Mouse (Mus musculus) stomach, embryonic 14.5 days (tissue): ENCODE data around the gene Lrrc10b. TPM values are rescaled to one million over a fixed set of nuclear protein-coding genes. Genes with fewer than 3 reads are reported as not detected.

ENCODE experiments used
- ATAC-seq: fragments of 200-750 bp; cut with Nextera tagmentation; 2 replicates; pipeline ENCODE4 v1.8.0; 2017; ENCODE audit warnings: low read depth, moderate TSS enrichment; ENCODE audit not compliant: insufficient number of reproducible peaks, insufficient read depth, low FRiP score
- H3K27ac ChIP-seq: fragments of 300-500 bp; sonication (generic); 2 replicates; pipeline ENCODE4 v1.5.1; 2014; ENCODE audit warnings: mild to moderate bottlenecking, low read length, moderate library complexity, mixed read lengths
- H3K27me3 ChIP-seq: fragments of 300-500 bp; sonication (generic); 2 replicates; pipeline ENCODE4 v1.6.1; 2014; ENCODE audit warnings: low read length, control low read depth, mixed read lengths; ENCODE audit not compliant: control insufficient read depth, insufficient read depth
- H3K36me3 ChIP-seq: fragments of 300-500 bp; sonication (generic); 2 replicates; pipeline ENCODE4 v1.6.1; 2014; ENCODE audit warnings: mild to moderate bottlenecking, control low read depth, low read length, moderate library complexity, mixed read lengths; ENCODE audit not compliant: control insufficient read depth, insufficient read depth
- H3K4me1 ChIP-seq: fragments of 300-500 bp; sonication (generic); 2 replicates; pipeline ENCODE4 v1.6.1; 2014; ENCODE audit warnings: low read length, control low read depth, mixed read lengths; ENCODE audit not compliant: control insufficient read depth, insufficient read depth
- H3K4me2 ChIP-seq: fragments of 300-500 bp; sonication (generic); replicated peaks from 2 replicates; pipeline ENCODE4 v1.6.1; 2014; ENCODE audit warnings: low read depth, low read length, control low read depth
- H3K4me3 ChIP-seq: fragments of 300-500 bp; sonication (generic); 2 replicates; pipeline ENCODE4 v1.5.1; 2014; ENCODE audit warnings: low read depth, low read length, control low read depth
- H3K9ac ChIP-seq: fragments of 300-500 bp; sonication (generic); replicated peaks from 2 replicates; pipeline ENCODE4 v1.6.1; 2014; ENCODE audit warnings: low read depth, mild to moderate bottlenecking, control low read depth, low read length, moderate library complexity, mixed read lengths
- H3K9me3 ChIP-seq: fragments of 300-500 bp; sonication (generic); 2 replicates; pipeline ENCODE4 v1.6.1; 2016; ENCODE audit warnings: low read depth, low read length, control low read depth; ENCODE audit not compliant: control insufficient read depth
- WGBS: fragments of 180-500 bp; shearing (Covaris S2); extraction: QIAGEN DNeasy Blood & Tissue Kit; methylation state at CpG from one replicate; pipeline ENCODE4 v1.1.7; 2014; 5-methylcytosine and 5-hydroxymethylcytosine counted together
- polyA plus RNA-seq: library from polyadenylated mRNA; unstranded; fragments of >200 nt; fragmentation: Nextera tagmentation; extraction: Ambion mirVana; gene quantifications from 2 replicates; pipeline ENCODE4 v1.2.1, GENCODE M21; 2014

Lrrc10b gene
- polyA plus RNA-seq, 1 experiment from 2014 or later: 0.42 TPM

DNA sequence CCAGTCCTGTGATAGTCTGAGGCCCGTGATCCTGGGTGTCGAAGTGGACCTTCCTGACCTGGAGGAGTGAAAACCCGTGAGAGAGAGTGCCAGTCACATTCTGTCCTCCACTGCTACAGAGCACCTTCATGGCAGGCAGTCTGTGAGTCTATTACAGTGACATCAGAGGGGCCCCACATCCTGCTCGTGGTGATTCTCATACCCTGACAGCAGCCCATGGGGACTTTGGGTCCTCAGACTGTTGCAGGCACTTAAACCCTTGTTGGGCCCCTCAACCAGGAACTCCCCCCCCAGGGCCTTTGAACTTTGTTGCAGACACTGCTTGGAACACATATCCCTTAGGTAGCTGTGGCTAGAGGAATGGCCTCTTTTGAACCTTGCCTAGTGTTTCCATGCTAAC is 22.3 kb upstream of the Lrrc10b start:
- WGBS: 52% methylated on average over 4 of the region's 4 CpGs
- H3K4me1 ChIP-seq: no peaks in the 10 kb centered on the region
- no peak for ATAC-seq

DNA sequence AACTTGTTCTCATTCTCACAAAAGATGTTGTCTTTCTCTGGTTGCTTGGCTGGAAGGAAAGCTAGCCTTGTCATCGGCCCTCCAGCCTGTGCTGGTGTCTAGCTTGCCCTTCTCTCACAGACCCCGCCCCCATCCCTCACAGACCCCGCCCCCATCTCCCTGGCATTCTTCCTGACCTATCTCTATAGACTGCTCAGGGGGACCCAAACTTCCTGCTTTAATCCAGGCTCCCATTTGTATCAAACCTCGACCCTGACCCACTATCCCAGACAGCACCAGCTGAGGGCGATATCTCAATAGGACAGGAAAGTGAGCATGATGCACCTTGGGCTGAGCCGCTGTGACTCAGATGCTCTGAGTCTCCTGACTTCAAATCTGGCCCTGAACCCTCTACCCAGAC is 16.5 kb upstream of the Lrrc10b start:
- 24% methylated on average over 6 of the region's 6 CpGs for WGBS
- H3K4me1 ChIP-seq: no peaks in the 10 kb centered on the region; the same call in 1 of the 2 replicates
- H3K4me3 ChIP-seq: no peak overlapping the region
- ATAC-seq: no peak
- no peak overlapping the region for H3K4me2 ChIP-seq
- H3K27ac ChIP-seq: no peak overlapping the region
- no peak overlapping the region for H3K9ac ChIP-seq
- no peaks in the 10 kb centered on the region for H3K27me3 ChIP-seq
- no peaks in the 10 kb centered on the region for H3K9me3 ChIP-seq
- no peaks in the 10 kb centered on the region for H3K36me3 ChIP-seq

More for the DNA sequence above, 22.3 kb upstream of the Lrrc10b start:
- Histone ChIP-seq H3K9me3 (no peaks in the 10 kb centered on the region), H3K27me3 (no peaks in the 10 kb centered on the region), H3K4me3 (no peak overlapping the region), H3K4me2 (no peak overlapping the region), H3K9ac (no peak overlapping the region), H3K27ac (no peak overlapping the region), H3K36me3 (no peaks in the 10 kb centered on the region)

DNA sequence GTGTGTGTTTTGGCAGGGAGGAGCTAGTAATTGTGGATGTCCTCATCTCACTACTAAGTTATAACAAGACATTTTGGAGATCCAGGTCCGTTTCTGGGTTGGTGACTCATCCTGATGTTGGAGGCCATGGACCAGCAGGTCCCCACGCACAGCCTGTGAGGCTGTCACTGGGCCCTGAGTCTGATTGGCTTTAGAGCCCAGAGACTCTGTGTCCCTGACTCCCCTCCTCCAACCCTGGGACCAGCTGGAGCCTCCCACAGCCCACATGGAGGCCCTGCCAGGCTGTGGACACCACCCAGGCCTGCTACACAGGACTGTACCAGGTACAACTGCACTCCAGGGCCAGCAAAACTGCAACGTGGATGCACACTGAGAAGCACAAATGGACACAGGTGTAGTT is 15.7 kb upstream of the Lrrc10b start:
- WGBS: 80% methylated on average over 3 of the region's 3 CpGs
- no peak for ATAC-seq
- Histone ChIP-seq H3K9me3 (no peaks in the 10 kb centered on the region), H3K36me3 (no peaks in the 10 kb centered on the region), H3K4me2 (no peak overlapping the region), H3K4me3 (no peak overlapping the region), H3K4me1 (no peaks in the 10 kb centered on the region; the same call in 1 of the 2 replicates), H3K27me3 (no peaks in the 10 kb centered on the region), H3K27ac (no peak overlapping the region), H3K9ac (no peak overlapping the region)

DNA sequence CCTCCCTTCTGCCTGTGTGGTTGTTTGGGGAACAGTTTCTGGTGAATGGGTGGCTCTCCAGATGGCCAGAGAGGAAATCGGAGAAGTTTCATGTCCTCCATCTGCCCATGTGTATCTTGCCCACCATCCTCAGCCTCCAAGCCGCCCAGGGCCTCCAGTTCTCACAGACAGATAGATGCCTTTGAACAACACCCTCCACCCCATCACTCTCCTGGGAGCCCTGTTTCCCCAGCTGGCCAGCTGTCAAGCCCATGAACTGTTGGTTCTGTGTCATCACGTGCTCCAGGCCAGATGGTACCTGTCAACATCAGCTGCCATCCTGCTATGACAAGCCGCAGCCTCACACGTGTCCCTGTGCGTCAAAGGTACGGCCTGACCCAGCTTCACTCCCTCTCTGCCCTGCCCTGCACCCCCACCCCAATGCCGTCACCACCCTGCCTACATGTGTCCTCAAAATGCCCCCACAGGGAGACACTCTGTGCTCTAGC is 11.9 kb upstream of the Lrrc10b start:
- ATAC-seq: no peak
- Histone ChIP-seq H3K4me2 (no peak overlapping the region), H3K9me3 (no peaks in the 10 kb centered on the region), H3K4me1 (no peaks in the 10 kb centered on the region; the same call in 1 of the 2 replicates), H3K27ac (no peak overlapping the region), H3K9ac (no peak overlapping the region), H3K36me3 (no peaks in the 10 kb centered on the region), H3K4me3 (no peak overlapping the region), H3K27me3 (no peaks in the 10 kb centered on the region)
- 24% methylated on average over 8 of the region's 8 CpGs for WGBS

DNA sequence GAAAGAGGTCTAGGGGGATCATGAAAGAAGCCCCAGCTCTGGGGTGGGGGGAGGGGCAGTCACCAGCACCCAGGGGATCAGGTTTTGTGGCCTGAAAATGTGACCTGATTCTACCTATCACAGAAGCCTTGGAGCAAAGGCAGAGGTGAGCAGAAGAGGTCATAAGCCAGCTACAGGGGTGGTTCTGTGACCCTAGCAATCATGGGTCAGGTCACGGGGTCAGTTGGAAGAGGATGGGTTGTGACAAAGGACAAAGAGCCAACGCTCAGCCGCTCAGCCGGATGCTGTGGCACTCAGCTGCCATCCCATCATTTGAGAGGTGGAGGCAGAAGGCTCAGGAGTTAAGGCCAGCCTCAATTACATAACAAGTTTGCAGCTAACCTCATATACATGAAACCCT is 7.2 kb upstream of the Lrrc10b start:
- H3K27ac ChIP-seq: no peak overlapping the region
- no peak overlapping the region for H3K4me2 ChIP-seq
- no peak overlapping the region for H3K9ac ChIP-seq
- no peaks in the 10 kb centered on the region for H3K9me3 ChIP-seq
- H3K4me3 ChIP-seq: no peak overlapping the region
- no peaks in the 10 kb centered on the region for H3K27me3 ChIP-seq
- ATAC-seq: no peak
- H3K36me3 ChIP-seq: no peaks in the 10 kb centered on the region
- no peaks in the 10 kb centered on the region; the same call in 1 of the 2 replicates for H3K4me1 ChIP-seq
- 38% methylated on average over 4 of the region's 4 CpGs for WGBS

DNA sequence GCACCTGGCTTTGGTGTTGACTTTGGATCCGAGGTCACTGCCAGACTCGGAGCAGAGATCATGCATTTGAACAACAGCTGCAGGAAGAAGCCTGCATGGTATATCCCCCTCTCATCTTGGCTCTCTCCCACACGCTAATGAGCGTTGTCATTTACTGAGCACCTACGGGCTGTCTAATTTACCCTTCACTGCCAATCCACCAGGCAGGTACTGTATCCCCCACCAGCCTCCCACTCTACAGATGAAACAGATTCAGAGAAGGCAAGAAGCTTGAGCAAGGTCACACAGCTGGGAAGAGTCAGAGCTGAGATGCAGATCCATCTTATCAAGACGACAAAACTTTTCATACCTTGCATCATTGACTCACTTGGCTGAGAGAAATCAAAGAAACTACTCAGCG is 4.3 kb upstream of the Lrrc10b start:
- H3K36me3 ChIP-seq: no peaks in the 10 kb centered on the region
- H3K4me3 ChIP-seq: no peak overlapping the region
- no peaks in the 10 kb centered on the region for H3K9me3 ChIP-seq
- no peak overlapping the region for H3K27ac ChIP-seq
- peaks cover 14% of the 10 kb centered on the region; the same call in 1 of the 2 replicates for H3K27me3 ChIP-seq
- no peak overlapping the region for H3K9ac ChIP-seq
- no peaks in the 10 kb centered on the region; the same call in 1 of the 2 replicates for H3K4me1 ChIP-seq
- ATAC-seq: no peak
- no peak overlapping the region for H3K4me2 ChIP-seq
- WGBS: 36% methylated on average over 7 of the region's 7 CpGs

DNA sequence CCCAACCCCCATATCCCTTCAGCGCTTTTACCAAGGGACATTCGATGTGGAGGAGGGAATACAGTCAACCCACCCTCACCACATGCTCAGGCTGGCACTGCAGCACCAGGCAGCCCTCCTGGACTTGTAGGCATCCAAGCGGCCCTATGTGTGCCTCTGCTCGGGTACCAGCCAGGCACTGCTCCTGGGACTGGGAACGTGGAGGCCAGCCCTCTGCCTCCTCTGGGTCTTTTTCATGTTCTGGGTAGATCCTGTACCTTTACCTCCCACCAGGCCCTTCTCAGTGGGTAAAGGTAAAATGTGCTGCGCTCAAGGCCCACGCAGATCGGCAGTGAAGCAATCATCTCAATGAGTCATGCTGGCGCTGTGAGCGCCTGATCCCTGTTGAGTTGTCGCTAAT is 2.6 kb upstream of the Lrrc10b start:
- 60% methylated on average over 11 of the region's 11 CpGs for WGBS
- Histone ChIP-seq H3K27me3 (peaks cover 27% of the 10 kb centered on the region), H3K4me1 (no peaks in the 10 kb centered on the region; the same call in 1 of the 2 replicates), H3K9ac (no peak overlapping the region), H3K4me2 (no peak overlapping the region), H3K4me3 (no peak overlapping the region), H3K36me3 (no peaks in the 10 kb centered on the region), H3K27ac (no peak overlapping the region), H3K9me3 (no peaks in the 10 kb centered on the region)
- no peak for ATAC-seq

DNA sequence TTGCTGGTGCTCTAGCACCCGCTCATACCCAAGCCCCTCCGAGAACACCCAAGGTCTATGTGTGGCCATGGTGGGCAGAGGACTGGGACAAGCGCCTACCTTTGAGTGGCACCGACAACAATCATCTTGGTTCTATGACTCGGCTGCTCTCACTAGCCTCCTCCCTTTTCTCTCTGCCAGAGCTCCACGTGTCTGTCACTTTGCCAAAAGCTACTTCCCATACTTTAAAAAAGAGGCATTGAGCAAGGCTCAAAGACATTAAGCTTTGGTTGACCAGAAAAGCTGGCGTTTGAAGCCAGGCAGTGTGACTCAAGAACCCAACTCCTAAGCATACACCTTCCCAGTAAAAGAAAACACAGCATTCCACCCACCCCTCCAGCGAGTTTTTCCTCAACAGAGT is 823 bp upstream of the Lrrc10b start:
- WGBS: 18% methylated on average over 8 of the region's 8 CpGs
- Histone ChIP-seq H3K36me3 (no peaks in the 10 kb centered on the region), H3K27me3 (peaks cover 29% of the 10 kb centered on the region), H3K4me1 (no peaks in the 10 kb centered on the region; the same call in 1 of the 2 replicates), H3K4me3 (peak overlapping the region; percentile 43; the same call in 1 of the 2 replicates), H3K9me3 (no peaks in the 10 kb centered on the region), H3K27ac (no peak overlapping the region), H3K9ac (no peak overlapping the region), H3K4me2 (peak overlapping the region; percentile 75)
- no peak for ATAC-seq

DNA sequence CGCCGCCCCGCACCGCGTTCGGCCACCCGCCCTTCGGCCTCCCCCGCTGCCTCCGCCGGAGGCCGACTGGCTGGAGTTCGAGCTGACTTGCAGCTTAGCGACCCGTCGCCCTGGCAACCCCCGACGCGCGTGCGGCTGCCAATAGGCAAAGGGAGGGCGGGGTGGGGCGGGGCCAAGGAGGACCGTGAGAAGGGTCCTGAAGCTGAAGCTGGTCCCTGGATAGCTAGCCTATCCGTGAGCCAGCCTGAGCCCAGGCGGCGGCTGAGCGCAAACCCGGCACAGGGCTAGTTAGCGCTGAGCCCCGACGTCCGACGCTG is 169 bp upstream of the Lrrc10b start:
- Histone ChIP-seq H3K4me3 (peak overlapping the region; percentile 43), H3K4me1 (no peaks in the 10 kb centered on the region; the same call in 1 of the 2 replicates), H3K9ac (peak overlapping the region; percentile 10; the same call in 1 of the 2 replicates), H3K27me3 (peaks cover 29% of the 10 kb centered on the region), H3K9me3 (no peaks in the 10 kb centered on the region), H3K27ac (no peak overlapping the region), H3K4me2 (peak overlapping the region; percentile 75), H3K36me3 (no peaks in the 10 kb centered on the region)
- ATAC-seq: peak; percentile 87
- 0% methylated on average over 34 of the region's 34 CpGs for WGBS
